Mouse (Mus musculus) heart, adult 2 months (tissue): Measurements from ENCODE around the gene Srsf1.

ENCODE experiments used
- CTCF ChIP-seq: fragments of 200-600 bp; IDR thresholded peaks from 2 replicates; pipeline ENCODE4 v1.8.1; 2022; ENCODE audit warnings: antibody characterized with exemption, mild to moderate bottlenecking, moderate library complexity
- EP300 ChIP-seq: fragments of 200-500 bp; IDR thresholded peaks from 2 replicates; pipeline ENCODE4 v1.6.1; 2011; ENCODE audit warnings: low read depth, low read length, control low read depth; ENCODE audit not compliant: insufficient read depth
- POLR2A ChIP-seq: fragments of 200-500 bp; IDR thresholded peaks from 2 replicates; pipeline ENCODE4 v1.6.1; 2011; ENCODE audit warnings: mild to moderate bottlenecking, low read depth, low read length, control low read depth; ENCODE audit not compliant: insufficient read depth

- no peak for TF ChIP-seq CTCF
- no peak for TF ChIP-seq POLR2A
- no peak for TF ChIP-seq EP300
Measured at GRCm38 (mm10) chr11:88011914-88012419, 35.2 kb upstream of the Srsf1 start.
